Mouse (Mus musculus): ENCODE measurements around the gene Cdc34b.

Gene Cdc34b

GRCm38 (mm10) chr11:94752946-94753713 is 11.5 kb downstream of the Cdc34b start:
- DNase-seq, result no peak

GRCm38 (mm10) chr11:94759916-94760315 is 18.3 kb downstream of the Cdc34b start:
- DNase-seq, result no peak

- no peak for DNase-seq
Observed at GRCm38 (mm10) chr11:94760364-94760763, 18.8 kb downstream of the Cdc34b start.

GRCm38 (mm10) chr11:94760799-94761198 is 19.2 kb downstream of the Cdc34b start:
- DNase-seq, result no peak

GRCm38 (mm10) chr11:94762281-94762680 is 20.7 kb downstream of the Cdc34b start:
- DNase-seq, result no peak

GRCm38 (mm10) chr11:94762775-94763174 is 21.2 kb downstream of the Cdc34b start:
- no peak for DNase-seq

- no peak for DNase-seq
Observed at GRCm38 (mm10) chr11:94767241-94767640, 25.7 kb downstream of the Cdc34b start.

GRCm38 (mm10) chr11:94772363-94773055 is 30.9 kb downstream of the Cdc34b start:
- no peak for DNase-seq

- DNase-seq, result no peak
Observed at GRCm38 (mm10) chr11:94773851-94774250, 32.3 kb downstream of the Cdc34b start.

- DNase-seq, result no peak
Observed at GRCm38 (mm10) chr11:94774887-94775497, 33.4 kb downstream of the Cdc34b start.

GRCm38 (mm10) chr11:94782603-94783002 is 41.0 kb downstream of the Cdc34b start, which contains the start of gene Tmem92:
Tmem92 (minus strand) TSS chr11:94782703.
- no peak for DNase-seq

GRCm38 (mm10) chr11:94785247-94785646 is 43.7 kb downstream of the Cdc34b start:
- DNase-seq, result no peak

GRCm38 (mm10) chr11:94791700-94792099 is 50.1 kb downstream of the Cdc34b start:
- peak; percentile 68 for DNase-seq

Data from heart, adult 11 months (tissue).